Mouse (Mus musculus) T-helper 1 cell (primary cell): ENCODE results near the gene Ndufb2.

Source experiments
- in situ Hi-C: fragments of 300-600 bp; cut with MboI, MseI; formaldehyde crosslinking; loops from one replicate; pipeline ENCODE4 v1.15.1; 2025; ENCODE audit warnings: high pct_unique_total_duplicates

Gene Ndufb2

GRCm38 (mm10) chr6:39592401-39593214 lies at the start of gene Ndufb2:
Ndufb2 (plus strand) TSS chr6:39592574.
- in situ Hi-C loops: loop anchor here (5.0 to 25.0 kb wide), 2 partner anchors 130 to 195 kb away; no protein-coding TSS in a partner anchor

- in situ Hi-C loops: no loop called here
Measured at GRCm38 (mm10) chr6:39542631-39543597, 49.5 kb upstream of the Ndufb2 start.

GRCm38 (mm10) chr6:39543769-39544420 lies 48.5 kb upstream of the Ndufb2 start:
- in situ Hi-C loops: no loop called here

- in situ Hi-C loops: loop anchor here (5.0 kb wide), 1 partner anchor 78 kb away; no protein-coding TSS in a partner anchor
Measured at GRCm38 (mm10) chr6:39545474-39545873, 46.9 kb upstream of the Ndufb2 start.

DNA sequence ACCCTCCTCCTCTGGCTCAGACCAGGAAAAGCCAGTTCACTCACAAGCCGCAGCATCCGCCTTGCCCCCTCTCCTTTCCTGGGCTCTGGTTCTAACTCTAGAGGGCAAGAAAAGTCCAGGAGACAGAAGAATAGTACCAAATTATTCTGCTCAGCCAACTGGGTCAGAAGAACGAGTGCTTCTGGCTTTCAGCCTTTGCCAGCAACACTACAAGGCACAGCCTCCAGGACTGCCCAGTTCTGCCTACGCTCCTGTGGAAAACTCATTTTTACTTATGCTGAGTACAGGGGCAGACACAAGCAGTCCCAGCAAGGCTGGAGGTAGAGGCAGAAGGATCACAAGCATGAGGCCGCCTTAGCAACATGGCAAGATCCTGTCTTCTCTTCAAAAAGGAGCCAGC lies 44.3 kb upstream of the Ndufb2 start:
- in situ Hi-C loops: loop anchor here (5.0 kb wide), 1 partner anchor 81 kb away; no protein-coding TSS in a partner anchor

GRCm38 (mm10) chr6:39551981-39552636 lies 40.3 kb upstream of the Ndufb2 start:
- in situ Hi-C loops: no loop called here

DNA sequence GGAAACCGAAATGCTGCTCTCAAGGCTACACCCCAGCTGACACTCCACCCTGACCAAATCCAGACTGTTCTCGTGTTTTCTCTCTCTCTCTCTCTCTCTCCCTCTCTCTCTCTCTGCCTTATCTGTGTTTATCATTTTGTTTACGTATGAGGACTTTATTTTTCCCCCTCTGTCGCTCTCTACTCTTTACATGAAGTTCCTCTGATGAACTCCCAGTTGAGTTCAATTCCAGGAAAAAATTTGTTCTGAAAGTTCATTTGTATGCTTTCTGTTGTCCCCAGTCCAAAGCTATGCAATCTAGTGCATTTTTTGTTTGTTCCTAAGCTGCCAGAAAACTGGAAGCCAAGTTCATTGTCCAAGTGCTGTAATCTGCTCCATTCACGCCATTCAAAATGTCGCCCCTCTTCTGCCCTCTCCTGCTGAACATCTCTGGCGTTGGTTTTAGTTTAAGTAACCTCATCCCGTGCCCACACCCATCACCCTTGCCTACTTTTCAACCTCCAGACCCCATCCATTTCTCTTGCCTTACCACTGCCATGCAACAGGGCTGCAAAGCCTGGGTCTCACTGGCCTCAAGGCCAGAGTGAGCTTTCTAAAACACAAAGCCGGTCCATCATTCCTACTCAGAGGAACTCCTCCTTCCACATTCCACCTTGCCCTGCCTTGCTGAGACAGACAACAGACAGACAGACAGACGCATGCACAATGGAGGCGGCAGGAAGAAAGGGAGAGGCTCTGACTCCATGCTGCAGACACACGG lies 37.3 kb upstream of the Ndufb2 start:
- in situ Hi-C loops: no loop called here

- in situ Hi-C loops: no loop called here
Measured at GRCm38 (mm10) chr6:39555648-39555945, 36.8 kb upstream of the Ndufb2 start.

- in situ Hi-C loops: no loop called here
Measured at GRCm38 (mm10) chr6:39556900-39557659, 35.3 kb upstream of the Ndufb2 start.

DNA sequence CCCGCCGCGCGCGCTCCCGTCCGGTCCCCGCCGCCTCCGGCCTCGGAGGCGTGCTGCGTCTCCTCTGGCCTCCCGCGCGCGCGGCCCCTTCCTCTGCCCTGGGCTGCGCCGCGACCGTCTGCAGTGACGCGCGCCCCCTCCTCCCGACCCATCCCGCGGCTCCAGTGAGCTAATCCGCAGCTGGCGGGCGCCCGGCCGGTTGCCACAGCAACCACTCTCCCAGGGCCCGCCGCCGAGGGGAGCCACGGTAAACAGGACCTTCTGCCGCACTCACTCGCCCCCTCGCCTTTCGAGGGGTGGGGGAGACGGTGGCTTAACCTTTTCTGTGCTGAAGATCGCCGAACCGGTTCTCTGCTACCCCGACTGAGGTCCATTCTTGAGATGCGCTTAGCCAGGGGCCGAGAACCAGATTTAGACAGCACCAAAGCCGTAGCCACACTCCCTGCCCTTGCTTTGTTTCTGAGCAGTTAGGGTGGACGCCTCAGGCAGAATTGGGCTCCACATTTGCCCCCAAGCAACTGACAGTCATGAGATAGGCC lies 34.6 kb upstream of the Ndufb2 start, which contains the start of gene Dennd2a:
Dennd2a (minus strand) TSS at position 145 of the 539 bp plus-strand sequence.
- in situ Hi-C loops: no loop called here

GRCm38 (mm10) chr6:39559276-39559939 lies 33.0 kb upstream of the Ndufb2 start:
- in situ Hi-C loops: no loop called here

GRCm38 (mm10) chr6:39562166-39563015 lies 30.0 kb upstream of the Ndufb2 start:
- in situ Hi-C loops: no loop called here

DNA sequence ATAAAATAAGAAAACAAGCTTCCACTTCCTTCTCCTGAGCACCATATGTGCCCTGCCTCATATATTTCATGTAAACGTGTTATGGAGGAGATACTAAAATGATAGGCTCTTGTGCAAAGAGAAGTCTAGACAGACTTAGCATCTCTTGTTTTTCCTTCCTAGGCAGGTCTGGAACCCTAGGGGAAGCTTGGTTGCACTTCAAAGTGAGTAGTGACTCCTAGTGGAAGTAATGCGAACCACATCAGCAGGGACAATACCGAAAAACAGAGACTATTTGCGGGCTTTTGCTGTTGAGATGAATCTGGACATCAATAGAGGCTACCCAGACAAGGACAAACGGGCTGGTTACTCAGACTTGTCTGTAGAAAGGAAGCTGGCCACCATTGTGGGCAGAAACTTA lies 24.8 kb upstream of the Ndufb2 start:
- in situ Hi-C loops: no loop called here

DNA sequence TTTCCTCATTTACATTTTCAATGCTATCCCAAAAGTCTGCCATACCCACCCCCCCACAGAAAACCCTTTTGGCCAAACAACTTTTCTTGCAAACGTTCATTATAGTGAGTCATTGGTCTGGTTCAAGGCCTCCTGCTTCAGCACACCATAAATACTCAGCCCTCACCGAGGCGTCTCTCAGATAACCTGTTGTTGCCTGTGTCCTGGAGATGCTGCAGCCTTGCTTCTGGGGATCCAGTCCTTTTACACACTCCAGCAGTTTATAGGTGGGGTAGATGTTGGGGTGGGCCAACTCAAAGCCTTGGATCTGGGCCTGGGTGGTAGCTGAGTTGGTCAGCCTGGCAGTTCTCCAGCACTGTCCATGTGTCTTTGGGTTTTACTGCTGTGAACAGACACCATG lies 21.9 kb upstream of the Ndufb2 start:
- in situ Hi-C loops: no loop called here

DNA sequence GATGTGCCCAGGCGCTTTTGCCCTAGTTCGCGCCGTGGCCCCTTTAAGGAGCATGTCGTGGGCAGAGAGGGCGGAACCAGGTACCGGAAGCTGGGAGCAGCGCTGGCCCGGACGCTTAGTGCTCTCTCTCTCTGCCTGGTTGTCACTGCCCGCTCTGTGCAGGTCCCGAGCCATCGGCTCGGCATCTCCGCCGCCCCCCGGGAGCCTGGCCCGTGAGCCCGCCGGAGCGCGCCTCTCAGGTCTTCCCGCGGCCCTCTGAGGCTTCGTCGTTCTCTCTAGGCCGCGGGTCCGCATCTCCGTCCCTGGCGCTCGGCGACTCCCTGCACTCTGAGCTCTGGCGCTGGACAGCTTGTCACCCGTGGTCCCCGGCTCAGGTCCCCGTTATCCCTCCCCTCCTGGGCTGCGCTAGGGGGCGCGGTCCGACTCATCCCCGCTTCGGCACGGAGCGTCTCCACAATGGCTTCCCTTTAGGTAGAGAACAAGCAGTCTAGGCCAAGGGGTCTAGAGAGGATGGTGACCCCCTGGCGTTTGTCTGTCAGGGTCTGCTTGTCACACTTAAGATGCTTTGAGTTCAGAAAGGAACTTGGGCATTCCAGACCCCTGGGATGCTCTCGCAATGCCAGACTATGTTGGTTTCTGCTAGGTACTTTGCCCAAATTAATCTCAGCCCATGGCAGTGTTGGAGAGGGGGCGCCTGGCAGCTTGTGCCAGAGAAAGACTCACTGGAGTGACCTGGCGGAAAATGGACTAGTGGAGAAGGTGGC lies 18.4 kb upstream of the Ndufb2 start, which contains the start of gene Adck2:
Adck2 (plus strand) TSS at position 83 of the 764 bp plus-strand sequence.
- in situ Hi-C loops: no loop called here

DNA sequence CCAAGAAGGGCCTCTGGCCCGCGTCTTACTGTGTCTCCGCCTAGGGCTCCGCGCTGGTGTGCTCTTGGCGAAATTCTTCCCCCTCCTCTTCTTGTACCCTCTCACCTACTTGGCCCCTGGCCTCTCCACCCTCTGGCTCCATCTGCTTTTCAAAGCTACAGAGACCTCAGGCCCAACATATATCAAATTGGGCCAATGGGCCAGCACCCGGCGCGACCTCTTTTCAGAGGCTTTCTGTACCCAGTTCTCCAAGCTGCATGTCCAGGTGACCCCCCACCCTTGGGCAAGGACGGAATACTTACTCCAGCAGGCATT lies 17.9 kb upstream of the Ndufb2 start:
- in situ Hi-C loops: no loop called here

- in situ Hi-C loops: loop anchor here (25.0 kb wide), 1 partner anchor 212 kb away; no protein-coding TSS in a partner anchor
Measured at GRCm38 (mm10) chr6:39574951-39575350, 17.4 kb upstream of the Ndufb2 start.
